Mouse (Mus musculus): ENCODE data around the gene Usp35.

DNA sequence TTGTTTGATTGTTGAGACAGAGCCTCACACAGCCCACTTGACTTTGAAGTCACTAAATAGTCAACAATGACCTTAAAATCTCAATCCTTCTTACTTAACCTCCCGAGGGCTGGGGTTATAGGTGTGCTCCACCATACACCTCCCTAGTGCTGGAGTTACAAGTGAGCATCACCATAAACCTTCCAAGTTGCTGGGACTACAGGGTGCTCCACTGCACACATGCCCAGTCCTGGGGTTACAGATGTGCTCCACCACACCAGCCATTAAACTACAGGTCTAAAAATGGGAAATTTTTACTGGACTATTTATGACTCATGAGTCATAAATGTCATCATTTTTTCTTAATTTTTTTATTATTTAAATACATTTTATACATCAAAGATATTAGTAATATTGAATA, 34.1 kb upstream of the Usp35 start:
- TF ChIP-seq POLR2A (IDR thresholded peaks at IDR 0.05; ENCODE audit: insufficient read depth, low read depth, low read length) (no peak), CTCF (IDR thresholded peaks at IDR 0.05; ENCODE audit: insufficient read depth, low read depth, low read length) (no peak)
